Mouse (Mus musculus): ENCODE data around the gene Gstp2.

GRCm38 (mm10) chr19:4088146-4088545, 42.3 kb upstream of the Gstp2 start:
- TF ChIP-seq CTCF (IDR thresholded peaks at IDR 0.05; ENCODE audit: low read depth) (no peak), EP300 (IDR thresholded peaks at IDR 0.05; ENCODE audit: low read depth) (no peak)
